Mouse (Mus musculus): ENCODE results near the gene Chid1. TPM values are rescaled to one million over a fixed set of nuclear protein-coding genes. Genes with fewer than 3 reads are reported as not detected.
A peak's percentile ranks its signal among the peaks of the same experiment; 100 is the strongest.

Chid1 gene
- 27.5 and 28.0 TPM in 2 replicates for polyA plus RNA-seq (2016; fragmentation: Nextera tagmentation; extraction: Ambion mirVana)

GRCm38 (mm10) chr7:141539556-141540311, at the start of gene Chid1:
Gene Chid1 (minus strand): TSS chr7:141539857.
- Histone ChIP-seq H3K9ac (replicated peaks) (peak within 1 kb of the TSS; percentile 78), H3K4me1 (replicated peaks) (peaks cover 20% of the 10 kb centered on the region), H3K4me2 (peak within 1 kb of the TSS; percentile 86), H3K27me3 (no peaks in the 10 kb centered on the region), H3K36me3 (no peaks in the 10 kb centered on the region), H3K27ac (peak within 1 kb of the TSS; percentile 82), H3K4me3 (replicated peaks) (peak within 1 kb of the TSS; percentile 74), H3K9me3 (no peaks in the 10 kb centered on the region)
- peak; percentile 92 for ATAC-seq (ENCODE audit: insufficient number of reproducible peaks, insufficient read depth, low FRiP score, low TSS enrichment, low read depth)
- WGBS, result 2% methylated on average over 46 of the region's 46 CpGs

- H3K9ac ChIP-seq (replicated peaks), result no peak overlapping the region
- 92% methylated on average over 6 of the region's 6 CpGs for WGBS
- no peak overlapping the region for H3K4me3 ChIP-seq (replicated peaks)
- peaks cover 39% of the 10 kb centered on the region for H3K36me3 ChIP-seq
- no peak overlapping the region for H3K27ac ChIP-seq
- no peaks in the 10 kb centered on the region for H3K27me3 ChIP-seq
- no peak for ATAC-seq (ENCODE audit: insufficient number of reproducible peaks, insufficient read depth, low FRiP score, low TSS enrichment, low read depth)
- no peak overlapping the region for H3K4me2 ChIP-seq
- no peaks in the 10 kb centered on the region for H3K4me1 ChIP-seq (replicated peaks)
- H3K9me3 ChIP-seq, result no peaks in the 10 kb centered on the region
Measured at GRCm38 (mm10) chr7:141588890-141589289, 49.2 kb upstream of the Chid1 start.

- Histone ChIP-seq H3K9me3 (no peaks in the 10 kb centered on the region), H3K9ac (replicated peaks) (no peak overlapping the region), H3K36me3 (peaks cover 40% of the 10 kb centered on the region), H3K4me3 (replicated peaks) (no peak overlapping the region), H3K27ac (no peak overlapping the region), H3K27me3 (no peaks in the 10 kb centered on the region), H3K4me1 (replicated peaks) (no peaks in the 10 kb centered on the region), H3K4me2 (no peak overlapping the region)
- no peak for ATAC-seq (ENCODE audit: insufficient number of reproducible peaks, insufficient read depth, low FRiP score, low TSS enrichment, low read depth)
- WGBS, result 81% methylated on average over 1 of the region's 1 CpGs
Measured at GRCm38 (mm10) chr7:141585881-141586280, 46.2 kb upstream of the Chid1 start.

- Histone ChIP-seq H3K9me3 (no peaks in the 10 kb centered on the region), H3K27me3 (no peaks in the 10 kb centered on the region), H3K27ac (no peak overlapping the region), H3K9ac (replicated peaks) (no peak overlapping the region), H3K4me2 (no peak overlapping the region), H3K4me1 (replicated peaks) (no peaks in the 10 kb centered on the region), H3K4me3 (replicated peaks) (no peak overlapping the region), H3K36me3 (peaks cover 34% of the 10 kb centered on the region)
- 88% methylated on average over 4 of the region's 4 CpGs for WGBS
- no peak for ATAC-seq (ENCODE audit: insufficient number of reproducible peaks, insufficient read depth, low FRiP score, low TSS enrichment, low read depth)
Measured at GRCm38 (mm10) chr7:141585288-141585687, 45.6 kb upstream of the Chid1 start.

GRCm38 (mm10) chr7:141584048-141584841, 44.6 kb upstream of the Chid1 start:
- no peaks in the 10 kb centered on the region for H3K27me3 ChIP-seq
- peaks cover 25% of the 10 kb centered on the region for H3K36me3 ChIP-seq
- H3K4me1 ChIP-seq (replicated peaks), result no peaks in the 10 kb centered on the region
- ATAC-seq (ENCODE audit: insufficient number of reproducible peaks, insufficient read depth, low FRiP score, low TSS enrichment, low read depth), result no peak
- no peak overlapping the region for H3K9ac ChIP-seq (replicated peaks)
- WGBS, result 92% methylated on average over 5 of the region's 5 CpGs
- no peak overlapping the region for H3K4me3 ChIP-seq (replicated peaks)
- H3K4me2 ChIP-seq, result no peak overlapping the region
- no peak overlapping the region for H3K27ac ChIP-seq
- no peaks in the 10 kb centered on the region for H3K9me3 ChIP-seq

GRCm38 (mm10) chr7:141581323-141581722, 41.7 kb upstream of the Chid1 start:
- no peak for ATAC-seq (ENCODE audit: insufficient number of reproducible peaks, insufficient read depth, low FRiP score, low TSS enrichment, low read depth)
- 78% methylated on average over 7 of the region's 7 CpGs for WGBS
- no peak overlapping the region for H3K9ac ChIP-seq (replicated peaks)
- H3K9me3 ChIP-seq, result no peaks in the 10 kb centered on the region
- no peak overlapping the region for H3K4me3 ChIP-seq (replicated peaks)
- H3K27me3 ChIP-seq, result no peaks in the 10 kb centered on the region
- no peaks in the 10 kb centered on the region for H3K4me1 ChIP-seq (replicated peaks)
- H3K36me3 ChIP-seq, result peaks cover 16% of the 10 kb centered on the region
- H3K27ac ChIP-seq, result no peak overlapping the region
- H3K4me2 ChIP-seq, result no peak overlapping the region

- no peak for ATAC-seq (ENCODE audit: insufficient number of reproducible peaks, insufficient read depth, low FRiP score, low TSS enrichment, low read depth)
- 92% methylated on average over 2 of the region's 2 CpGs for WGBS
- H3K9ac ChIP-seq (replicated peaks), result no peak overlapping the region
- no peak overlapping the region for H3K27ac ChIP-seq
- H3K27me3 ChIP-seq, result no peaks in the 10 kb centered on the region
- H3K4me1 ChIP-seq (replicated peaks), result no peaks in the 10 kb centered on the region
- peaks cover 10% of the 10 kb centered on the region; the same call in 1 of the 2 replicates for H3K36me3 ChIP-seq
- no peak overlapping the region for H3K4me2 ChIP-seq
- H3K4me3 ChIP-seq (replicated peaks), result no peak overlapping the region
- no peaks in the 10 kb centered on the region for H3K9me3 ChIP-seq
Measured at GRCm38 (mm10) chr7:141578943-141579342, 39.3 kb upstream of the Chid1 start.

- Histone ChIP-seq H3K4me1 (replicated peaks) (no peaks in the 10 kb centered on the region), H3K4me2 (no peak overlapping the region), H3K27me3 (no peaks in the 10 kb centered on the region), H3K27ac (no peak overlapping the region), H3K9me3 (no peaks in the 10 kb centered on the region), H3K9ac (replicated peaks) (no peak overlapping the region), H3K36me3 (peaks cover 10% of the 10 kb centered on the region; the same call in 1 of the 2 replicates), H3K4me3 (replicated peaks) (no peak overlapping the region)
- ATAC-seq (ENCODE audit: insufficient number of reproducible peaks, insufficient read depth, low FRiP score, low TSS enrichment, low read depth), result no peak
- 90% methylated on average over 1 of the region's 1 CpGs for WGBS
Measured at GRCm38 (mm10) chr7:141578511-141578910, 38.9 kb upstream of the Chid1 start.

GRCm38 (mm10) chr7:141577801-141578200, 38.1 kb upstream of the Chid1 start:
- no peak overlapping the region for H3K4me3 ChIP-seq (replicated peaks)
- ATAC-seq (ENCODE audit: insufficient number of reproducible peaks, insufficient read depth, low FRiP score, low TSS enrichment, low read depth), result no peak
- H3K27me3 ChIP-seq, result no peaks in the 10 kb centered on the region
- no peak overlapping the region for H3K27ac ChIP-seq
- no peak overlapping the region for H3K9ac ChIP-seq (replicated peaks)
- peaks cover 10% of the 10 kb centered on the region; the same call in 1 of the 2 replicates for H3K36me3 ChIP-seq
- H3K4me2 ChIP-seq, result no peak overlapping the region
- WGBS, result 83% methylated on average over 3 of the region's 3 CpGs
- no peaks in the 10 kb centered on the region for H3K4me1 ChIP-seq (replicated peaks)
- no peaks in the 10 kb centered on the region for H3K9me3 ChIP-seq

- 100% methylated on average over 2 of the region's 3 CpGs for WGBS
- Histone ChIP-seq H3K9ac (replicated peaks) (no peak overlapping the region), H3K27me3 (no peaks in the 10 kb centered on the region), H3K4me2 (no peak overlapping the region), H3K27ac (no peak overlapping the region), H3K9me3 (no peaks in the 10 kb centered on the region), H3K4me1 (replicated peaks) (no peaks in the 10 kb centered on the region), H3K4me3 (replicated peaks) (no peak overlapping the region), H3K36me3 (no peaks in the 10 kb centered on the region)
- ATAC-seq (ENCODE audit: insufficient number of reproducible peaks, insufficient read depth, low FRiP score, low TSS enrichment, low read depth), result no peak
Measured at GRCm38 (mm10) chr7:141575481-141575880, 35.8 kb upstream of the Chid1 start.

GRCm38 (mm10) chr7:141574041-141574440, 34.4 kb upstream of the Chid1 start:
- Histone ChIP-seq H3K36me3 (peaks cover 4% of the 10 kb centered on the region; the same call in 1 of the 2 replicates), H3K4me2 (no peak overlapping the region), H3K27me3 (no peaks in the 10 kb centered on the region), H3K4me1 (replicated peaks) (no peaks in the 10 kb centered on the region), H3K9me3 (no peaks in the 10 kb centered on the region), H3K27ac (no peak overlapping the region), H3K9ac (replicated peaks) (no peak overlapping the region), H3K4me3 (replicated peaks) (no peak overlapping the region)
- 70% methylated on average over 3 of the region's 3 CpGs for WGBS
- no peak for ATAC-seq (ENCODE audit: insufficient number of reproducible peaks, insufficient read depth, low FRiP score, low TSS enrichment, low read depth)
